Mouse (Mus musculus): ENCODE results near the gene Cyp4f17. TPM values are rescaled to one million over a fixed set of nuclear protein-coding genes. Genes with fewer than 3 reads are reported as not detected.
"Not testable (repeated sequence)": the region's sequence is repeated elsewhere in the genome, so short reads cannot be mapped to it uniquely, and the experiment has no call there.

Cyp4f17 gene
- polyA plus RNA-seq, 1 experiment from 2014 or later = 7.0 TPM

DNA sequence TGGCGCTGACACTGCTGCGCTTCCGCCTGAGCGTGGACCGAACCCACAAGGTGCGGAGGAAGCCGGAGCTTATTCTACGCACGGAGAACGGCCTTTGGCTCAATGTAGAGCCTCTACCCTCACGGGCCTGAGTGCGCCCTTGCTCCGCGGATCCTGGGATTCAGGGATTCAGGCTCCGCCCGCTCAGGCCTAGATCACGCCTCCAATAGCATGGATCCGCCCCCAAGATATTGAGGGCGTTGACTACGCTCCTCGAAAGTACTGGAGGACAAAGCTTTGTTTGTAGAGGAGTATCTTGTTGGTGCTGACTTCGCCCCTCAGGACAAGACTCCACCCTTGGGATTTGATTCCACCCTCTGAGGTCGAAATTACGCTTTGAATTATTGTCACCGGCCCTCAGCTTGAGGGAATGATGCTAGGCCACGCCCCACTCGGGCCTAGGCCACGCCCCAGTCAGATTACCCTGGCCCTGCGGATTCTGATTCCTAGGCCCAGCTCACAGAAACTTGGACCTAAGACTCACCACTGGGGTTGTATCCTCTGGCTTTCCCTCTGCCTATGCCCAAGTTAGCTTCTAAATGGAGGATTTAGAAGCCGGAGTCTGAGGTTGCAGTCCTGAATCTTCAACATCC lies 13.4 kb upstream of the Cyp4f17 start:
- ATAC-seq (replicated peaks; ENCODE audit: insufficient number of reproducible peaks, insufficient read depth, low FRiP score, low read depth) = peak; percentile 41; the same call in 1 of the 2 replicates

GRCm38 (mm10) chr17:32494601-32495000 lies 11.2 kb upstream of the Cyp4f17 start:
- 61% methylated on average over 1 of the region's 1 CpGs for WGBS
- Histone ChIP-seq H3K4me2 (no peak overlapping the region), H3K4me1 (replicated peaks) (peaks cover 7% of the 10 kb centered on the region), H3K27me3 (peaks cover 9% of the 10 kb centered on the region), H3K4me3 (no peak overlapping the region), H3K27ac (no peak overlapping the region), H3K36me3 (no peaks in the 10 kb centered on the region), H3K9ac (no peak overlapping the region), H3K9me3 (replicated peaks) (no peaks in the 10 kb centered on the region)
- 0 out of 2 replicates have a peak, but pooled peaks have one; percentile 25 for ATAC-seq (replicated peaks; ENCODE audit: insufficient number of reproducible peaks, insufficient read depth, low FRiP score, low read depth)

More for the DNA sequence above, 13.4 kb upstream of the Cyp4f17 start:
- Histone ChIP-seq H3K36me3 (no peaks in the 10 kb centered on the region), H3K27ac (no peak overlapping the region), H3K4me3 (peak overlapping the region; percentile 42), H3K4me2 (peak overlapping the region; percentile 68), H3K27me3 (peaks cover 9% of the 10 kb centered on the region), H3K9me3 (replicated peaks) (no peaks in the 10 kb centered on the region), H3K4me1 (replicated peaks) (peaks cover 7% of the 10 kb centered on the region), H3K9ac (peak overlapping the region; percentile 16; the same call in 1 of the 2 replicates)
- WGBS = 10% methylated on average over 30 of the region's 30 CpGs

DNA sequence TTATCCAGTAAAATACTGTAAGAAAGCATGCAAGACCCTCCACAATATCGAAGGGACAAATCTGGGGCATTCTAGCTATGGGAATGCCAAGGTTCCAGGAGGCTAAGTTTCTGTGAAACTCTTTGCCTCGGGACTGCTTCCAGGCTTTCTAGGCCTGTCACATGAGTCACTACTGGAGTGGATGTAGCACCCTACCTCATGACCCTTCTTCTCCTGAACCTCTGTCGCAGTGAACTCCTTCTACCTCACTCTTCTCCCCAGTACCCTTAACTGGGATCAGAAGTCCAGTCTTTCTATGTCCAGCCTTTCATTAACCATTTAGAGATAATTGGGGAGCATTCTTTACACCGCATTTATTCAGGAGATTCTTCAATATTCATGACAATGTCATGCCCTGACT lies 5.3 kb upstream of the Cyp4f17 start:
- H3K27ac ChIP-seq; H3K9ac ChIP-seq; ATAC-seq (replicated peaks; ENCODE audit: insufficient number of reproducible peaks, insufficient read depth, low FRiP score, low read depth); H3K4me1 ChIP-seq (replicated peaks); H3K27me3 ChIP-seq; H3K9me3 ChIP-seq (replicated peaks); H3K36me3 ChIP-seq; H3K4me3 ChIP-seq; H3K4me2 ChIP-seq: not testable (repeated sequence)
- WGBS = 84% methylated on average over 4 of the region's 4 CpGs

DNA sequence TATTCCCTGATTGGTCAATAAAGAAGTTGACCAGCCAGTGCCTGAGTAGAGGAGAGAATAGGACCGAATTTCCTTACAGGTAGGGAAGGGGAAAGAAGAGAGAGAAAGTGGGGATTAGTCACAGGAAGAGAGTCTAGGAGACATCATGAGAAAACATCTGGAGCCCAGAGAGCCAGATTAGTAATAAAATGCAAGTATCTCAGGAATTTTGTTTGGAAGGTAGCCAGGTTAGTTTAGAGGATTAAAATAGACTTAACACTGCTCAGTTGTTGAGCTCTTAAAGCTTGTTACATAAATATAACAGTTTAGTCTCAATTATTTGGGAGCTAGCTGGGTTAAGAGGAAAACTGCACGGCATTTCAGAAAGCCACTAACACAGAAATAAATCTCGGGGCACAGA lies 4.8 kb upstream of the Cyp4f17 start:
- H3K4me1 ChIP-seq (replicated peaks) = peaks cover 14% of the 10 kb centered on the region
- no peak overlapping the region for H3K4me3 ChIP-seq
- no peaks in the 10 kb centered on the region for H3K36me3 ChIP-seq
- H3K27ac ChIP-seq = no peak overlapping the region
- no peaks in the 10 kb centered on the region for H3K9me3 ChIP-seq (replicated peaks)
- no peak overlapping the region for H3K9ac ChIP-seq
- WGBS = 53% methylated on average over 3 of the region's 3 CpGs
- ATAC-seq (replicated peaks; ENCODE audit: insufficient number of reproducible peaks, insufficient read depth, low FRiP score, low read depth) = no peak
- H3K4me2 ChIP-seq = no peak overlapping the region
- H3K27me3 ChIP-seq = no peaks in the 10 kb centered on the region

DNA sequence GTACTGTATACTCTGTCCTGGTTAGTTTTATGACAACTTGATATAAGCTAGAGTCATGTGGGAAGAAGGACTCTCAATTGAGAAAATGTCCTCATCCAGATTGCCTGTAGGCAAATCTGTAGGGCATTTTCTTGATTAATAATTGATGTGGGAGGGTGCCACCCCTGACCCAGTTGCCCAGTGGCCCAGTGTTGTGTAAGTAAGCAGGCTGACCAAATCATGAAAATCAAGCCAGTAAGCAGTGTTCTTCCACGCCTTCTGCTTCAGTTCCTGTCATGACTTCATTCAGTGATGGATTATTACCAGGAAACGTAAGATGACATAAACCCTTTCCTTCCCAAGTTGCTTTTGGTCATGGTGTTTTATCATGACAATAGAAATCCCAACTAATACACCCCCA lies 2.7 kb upstream of the Cyp4f17 start:
- no peak overlapping the region for H3K4me2 ChIP-seq
- no peak overlapping the region for H3K9ac ChIP-seq
- no peaks in the 10 kb centered on the region for H3K27me3 ChIP-seq
- no peak for ATAC-seq (replicated peaks; ENCODE audit: insufficient number of reproducible peaks, insufficient read depth, low FRiP score, low read depth)
- no peaks in the 10 kb centered on the region for H3K36me3 ChIP-seq
- no peak overlapping the region for H3K27ac ChIP-seq
- no peaks in the 10 kb centered on the region for H3K9me3 ChIP-seq (replicated peaks)
- H3K4me3 ChIP-seq = no peak overlapping the region
- H3K4me1 ChIP-seq (replicated peaks) = peaks cover 24% of the 10 kb centered on the region
- 61% methylated on average over 2 of the region's 2 CpGs for WGBS

GRCm38 (mm10) chr17:32506729-32507245 lies 937 bp downstream of the Cyp4f17 start:
- H3K9me3 ChIP-seq (replicated peaks) = no peaks in the 10 kb centered on the region
- peak overlapping the region; percentile 89 for H3K4me2 ChIP-seq
- peaks cover 9% of the 10 kb centered on the region; the same call in 1 of the 2 replicates for H3K36me3 ChIP-seq
- ATAC-seq (replicated peaks; ENCODE audit: insufficient number of reproducible peaks, insufficient read depth, low FRiP score, low read depth) = no peak
- H3K9ac ChIP-seq = peak overlapping the region; percentile 48
- WGBS = 38% methylated on average over 9 of the region's 9 CpGs
- H3K27ac ChIP-seq = peak overlapping the region; percentile 92
- H3K27me3 ChIP-seq = no peaks in the 10 kb centered on the region
- H3K4me1 ChIP-seq (replicated peaks) = peaks cover 24% of the 10 kb centered on the region
- peak overlapping the region; percentile 59 for H3K4me3 ChIP-seq

GRCm38 (mm10) chr17:32516126-32516525 lies 10.3 kb downstream of the Cyp4f17 start:
- H3K9ac ChIP-seq = no peak overlapping the region
- H3K4me2 ChIP-seq = no peak overlapping the region
- no peak overlapping the region for H3K27ac ChIP-seq
- H3K36me3 ChIP-seq = 0 out of 2 replicates have a peak, but pooled peaks cover 3% of the 10 kb centered on the region
- H3K4me1 ChIP-seq (replicated peaks) = no peaks in the 10 kb centered on the region
- H3K27me3 ChIP-seq = no peaks in the 10 kb centered on the region
- no peak overlapping the region for H3K4me3 ChIP-seq
- H3K9me3 ChIP-seq (replicated peaks) = no peaks in the 10 kb centered on the region
- 68% methylated on average over 5 of the region's 5 CpGs for WGBS
- no peak for ATAC-seq (replicated peaks; ENCODE audit: insufficient number of reproducible peaks, insufficient read depth, low FRiP score, low read depth)

GRCm38 (mm10) chr17:32521981-32522380 lies 16.1 kb downstream of the Cyp4f17 start:
- H3K4me1 ChIP-seq (replicated peaks) = no peaks in the 10 kb centered on the region
- no peaks in the 10 kb centered on the region for H3K27me3 ChIP-seq
- ATAC-seq (replicated peaks; ENCODE audit: insufficient number of reproducible peaks, insufficient read depth, low FRiP score, low read depth) = no peak
- no peak overlapping the region for H3K4me3 ChIP-seq
- H3K9ac ChIP-seq = no peak overlapping the region
- H3K9me3 ChIP-seq (replicated peaks) = no peaks in the 10 kb centered on the region
- no peak overlapping the region for H3K4me2 ChIP-seq
- 82% methylated on average over 5 of the region's 5 CpGs for WGBS
- H3K27ac ChIP-seq = no peak overlapping the region
- H3K36me3 ChIP-seq = peaks cover 7% of the 10 kb centered on the region; the same call in 1 of the 2 replicates

GRCm38 (mm10) chr17:32522386-32522785 lies 16.5 kb downstream of the Cyp4f17 start:
- no peaks in the 10 kb centered on the region for H3K9me3 ChIP-seq (replicated peaks)
- no peak for ATAC-seq (replicated peaks; ENCODE audit: insufficient number of reproducible peaks, insufficient read depth, low FRiP score, low read depth)
- 84% methylated on average over 4 of the region's 4 CpGs for WGBS
- H3K27ac ChIP-seq = no peak overlapping the region
- no peaks in the 10 kb centered on the region for H3K27me3 ChIP-seq
- peaks cover 7% of the 10 kb centered on the region; the same call in 1 of the 2 replicates for H3K36me3 ChIP-seq
- H3K4me3 ChIP-seq = no peak overlapping the region
- no peak overlapping the region for H3K4me2 ChIP-seq
- H3K4me1 ChIP-seq (replicated peaks) = no peaks in the 10 kb centered on the region
- H3K9ac ChIP-seq = no peak overlapping the region

- Histone ChIP-seq H3K36me3 (peaks cover 7% of the 10 kb centered on the region; the same call in 1 of the 2 replicates), H3K27me3 (no peaks in the 10 kb centered on the region), H3K27ac (no peak overlapping the region), H3K4me1 (replicated peaks) (no peaks in the 10 kb centered on the region), H3K4me3 (no peak overlapping the region), H3K4me2 (no peak overlapping the region), H3K9ac (no peak overlapping the region), H3K9me3 (replicated peaks) (no peaks in the 10 kb centered on the region)
- ATAC-seq (replicated peaks; ENCODE audit: insufficient number of reproducible peaks, insufficient read depth, low FRiP score, low read depth) = no peak
- WGBS = 82% methylated on average over 5 of the region's 5 CpGs
Measured at GRCm38 (mm10) chr17:32522816-32523215, 17.0 kb downstream of the Cyp4f17 start.

GRCm38 (mm10) chr17:32523895-32524294 lies 18.0 kb downstream of the Cyp4f17 start:
- 83% methylated on average over 11 of the region's 11 CpGs for WGBS
- H3K36me3 ChIP-seq = peaks cover 7% of the 10 kb centered on the region; the same call in 1 of the 2 replicates
- H3K9ac ChIP-seq = no peak overlapping the region
- H3K27ac ChIP-seq = no peak overlapping the region
- no peaks in the 10 kb centered on the region for H3K9me3 ChIP-seq (replicated peaks)
- H3K4me3 ChIP-seq = no peak overlapping the region
- no peaks in the 10 kb centered on the region for H3K27me3 ChIP-seq
- ATAC-seq (replicated peaks; ENCODE audit: insufficient number of reproducible peaks, insufficient read depth, low FRiP score, low read depth) = no peak
- peaks cover 7% of the 10 kb centered on the region; the same call in 1 of the 2 replicates for H3K4me1 ChIP-seq (replicated peaks)
- no peak overlapping the region for H3K4me2 ChIP-seq

GRCm38 (mm10) chr17:32526341-32526740 lies 20.5 kb downstream of the Cyp4f17 start:
- not testable (repeated sequence) for H3K27ac ChIP-seq; H3K4me1 ChIP-seq (replicated peaks); ATAC-seq (replicated peaks; ENCODE audit: insufficient number of reproducible peaks, insufficient read depth, low FRiP score, low read depth); H3K9me3 ChIP-seq (replicated peaks); H3K27me3 ChIP-seq; H3K36me3 ChIP-seq; H3K4me3 ChIP-seq; H3K9ac ChIP-seq; H3K4me2 ChIP-seq
- WGBS = 85% methylated on average over 1 of the region's 1 CpGs
